Mouse (Mus musculus) heart, embryonic 12.5 days (tissue): ENCODE results near the gene Cspg5. TPM values are rescaled to one million over a fixed set of nuclear protein-coding genes. Genes with fewer than 3 reads are reported as not detected.
A peak's percentile ranks its signal among the peaks of the same experiment; 100 is the strongest.

Source experiments
- ATAC-seq: fragments of 200-750 bp; cut with Nextera tagmentation; 2 replicates; pipeline ENCODE4 v1.8.0; 2017; ENCODE audit warnings: moderate TSS enrichment, moderate library complexity; ENCODE audit not compliant: insufficient number of reproducible peaks, low FRiP score
- H3K27ac ChIP-seq: fragments of 300-500 bp; sonication (generic); 2 replicates; pipeline ENCODE4 v1.5.1; 2016; ENCODE audit warnings: mild to moderate bottlenecking, moderate library complexity; ENCODE audit not compliant: poor library complexity, severe bottlenecking
- H3K27me3 ChIP-seq: fragments of 300-500 bp; sonication (generic); replicated peaks from 2 replicates; pipeline ENCODE4 v1.6.1; 2016; ENCODE audit warnings: mild to moderate bottlenecking, moderate library complexity
- H3K36me3 ChIP-seq: fragments of 300-500 bp; sonication (generic); 2 replicates; pipeline ENCODE4 v1.6.1; 2016; ENCODE audit warnings: mild to moderate bottlenecking, moderate library complexity
- H3K4me1 ChIP-seq: fragments of 300-500 bp; sonication (generic); replicated peaks from 2 replicates; pipeline ENCODE4 v1.6.1; 2016; ENCODE audit warnings: mild to moderate bottlenecking
- H3K4me2 ChIP-seq: fragments of 300-500 bp; sonication (generic); 2 replicates; pipeline ENCODE4 v1.6.1; 2016; ENCODE audit warnings: mild to moderate bottlenecking, moderate library complexity
- H3K4me3 ChIP-seq: fragments of 300-500 bp; sonication (generic); 2 replicates; pipeline ENCODE4 v1.5.1; 2016; ENCODE audit warnings: mild to moderate bottlenecking
- H3K9ac ChIP-seq: fragments of 300-500 bp; sonication (generic); 2 replicates; pipeline ENCODE4 v1.6.1; 2016; ENCODE audit warnings: mild to moderate bottlenecking, moderate library complexity
- H3K9me3 ChIP-seq: fragments of 300-500 bp; sonication (generic); replicated peaks from 2 replicates; pipeline ENCODE4 v1.6.1; 2016; ENCODE audit warnings: mild to moderate bottlenecking, moderate library complexity
- WGBS: fragments of 180-500 bp; shearing (Covaris S2); methylation state at CpG from one replicate; pipeline ENCODE4 v1.1.7; 2016; 5-methylcytosine and 5-hydroxymethylcytosine counted together
- microRNA-seq: library from miRNA; unstranded; fragments of <30 nt; microRNA quantifications from one replicate; pipeline ENCODE4, GENCODE M21; 2017
- polyA plus RNA-seq: library from polyadenylated mRNA; unstranded; fragments of >200 nt; fragmentation: Nextera tagmentation; extraction: Ambion mirVana; gene quantifications from 2 replicates; pipeline ENCODE4 v1.2.1, GENCODE M21; 2016

Gene Cspg5
- polyA plus RNA-seq, 1 experiment from 2014 or later = 1.9 TPM

- no peak overlapping the region for H3K4me3 ChIP-seq
- H3K4me2 ChIP-seq = no peak overlapping the region
- H3K4me1 ChIP-seq = no peaks in the 10 kb centered on the region
- H3K36me3 ChIP-seq = no peaks in the 10 kb centered on the region
- ATAC-seq = no peak
- WGBS = 76% methylated on average over 7 of the region's 7 CpGs
- H3K9me3 ChIP-seq = no peaks in the 10 kb centered on the region
- H3K27ac ChIP-seq = no peak overlapping the region
- H3K9ac ChIP-seq = no peak overlapping the region
- H3K27me3 ChIP-seq = no peaks in the 10 kb centered on the region
These were observed 43.8 kb downstream of the Cspg5 start for GRCm38 (mm10) chr9:110287321-110287924.

- Histone ChIP-seq H3K27ac (no peak overlapping the region), H3K27me3 (no peaks in the 10 kb centered on the region), H3K4me2 (no peak overlapping the region), H3K36me3 (no peaks in the 10 kb centered on the region), H3K9me3 (no peaks in the 10 kb centered on the region), H3K4me3 (no peak overlapping the region), H3K4me1 (peaks cover 10% of the 10 kb centered on the region; the same call in 1 of the 2 replicates), H3K9ac (no peak overlapping the region)
- ATAC-seq = no peak
- WGBS = 56% methylated on average over 12 of the region's 12 CpGs
These were observed 49.7 kb downstream of the Cspg5 start for GRCm38 (mm10) chr9:110293254-110293718.

DNA sequence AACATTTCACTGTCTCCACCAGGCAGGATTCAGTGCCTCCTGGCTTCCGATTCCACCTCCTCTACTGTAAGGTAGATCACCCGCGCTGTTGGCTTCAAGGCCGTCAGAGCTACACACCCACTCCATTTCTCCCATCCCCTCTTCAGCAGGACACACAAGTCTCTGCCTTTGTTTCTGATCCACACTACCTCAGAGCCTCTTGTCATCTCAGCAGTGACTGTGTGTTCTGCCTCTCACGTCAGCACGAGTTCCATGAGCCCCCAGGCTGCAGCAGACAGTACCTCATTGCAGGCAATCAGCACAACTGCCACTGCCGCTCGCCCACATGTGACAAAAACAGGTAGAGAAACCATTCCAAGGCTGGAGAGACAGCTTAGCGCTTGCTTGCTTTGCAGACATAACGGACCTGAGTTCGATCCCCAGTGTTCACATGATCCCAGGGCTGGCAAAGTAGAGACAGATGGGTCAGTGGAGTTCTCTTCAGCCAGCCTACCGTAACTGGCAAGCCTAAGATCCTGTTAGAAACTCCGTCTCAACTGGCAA is 50.4 kb downstream of the Cspg5 start:
- no peaks in the 10 kb centered on the region for H3K36me3 ChIP-seq
- H3K9ac ChIP-seq = no peak overlapping the region
- no peaks in the 10 kb centered on the region for H3K9me3 ChIP-seq
- no peak overlapping the region for H3K27ac ChIP-seq
- WGBS = 77% methylated on average over 13 of the region's 13 CpGs
- no peak overlapping the region for H3K4me2 ChIP-seq
- no peak for ATAC-seq
- peaks cover 10% of the 10 kb centered on the region; the same call in 1 of the 2 replicates for H3K4me1 ChIP-seq
- H3K27me3 ChIP-seq = no peaks in the 10 kb centered on the region
- no peak overlapping the region for H3K4me3 ChIP-seq

DNA sequence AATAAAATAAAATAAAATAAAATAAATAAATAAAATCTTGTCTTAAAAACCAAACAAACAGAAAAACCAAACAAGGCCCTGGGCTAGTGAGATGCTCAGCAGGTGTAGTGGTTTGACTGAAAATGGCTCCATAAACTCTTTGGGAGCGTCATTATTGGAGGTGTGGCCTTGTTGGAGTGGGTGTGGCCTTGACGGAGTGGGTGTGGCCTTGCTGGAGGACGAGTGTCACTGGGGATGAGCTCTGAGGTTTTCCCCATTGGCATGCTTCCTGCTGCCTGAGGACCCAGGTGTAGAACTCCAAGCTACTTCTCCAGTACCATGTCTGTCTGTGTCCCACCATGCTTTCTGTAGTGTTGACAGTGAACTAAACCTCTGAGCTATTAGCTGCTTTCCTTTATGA is 51.2 kb downstream of the Cspg5 start:
- WGBS = 46% methylated on average over 3 of the region's 3 CpGs
- Histone ChIP-seq H3K36me3 (no peaks in the 10 kb centered on the region), H3K27ac (no peak overlapping the region), H3K9ac (no peak overlapping the region), H3K9me3 (no peaks in the 10 kb centered on the region), H3K27me3 (no peaks in the 10 kb centered on the region), H3K4me3 (no peak overlapping the region), H3K4me1 (peaks cover 10% of the 10 kb centered on the region; the same call in 1 of the 2 replicates), H3K4me2 (no peak overlapping the region)
- ATAC-seq = no peak

GRCm38 (mm10) chr9:110296867-110297627 is 53.5 kb downstream of the Cspg5 start:
- Histone ChIP-seq H3K4me2 (no peak overlapping the region), H3K4me3 (no peak overlapping the region), H3K36me3 (no peaks in the 10 kb centered on the region), H3K9ac (no peak overlapping the region), H3K27ac (no peak overlapping the region), H3K27me3 (no peaks in the 10 kb centered on the region), H3K9me3 (peaks cover 13% of the 10 kb centered on the region), H3K4me1 (peaks cover 10% of the 10 kb centered on the region; the same call in 1 of the 2 replicates)
- peak; percentile 29; the same call in 1 of the 2 replicates for ATAC-seq
- WGBS = 9% methylated on average over 5 of the region's 5 CpGs

DNA sequence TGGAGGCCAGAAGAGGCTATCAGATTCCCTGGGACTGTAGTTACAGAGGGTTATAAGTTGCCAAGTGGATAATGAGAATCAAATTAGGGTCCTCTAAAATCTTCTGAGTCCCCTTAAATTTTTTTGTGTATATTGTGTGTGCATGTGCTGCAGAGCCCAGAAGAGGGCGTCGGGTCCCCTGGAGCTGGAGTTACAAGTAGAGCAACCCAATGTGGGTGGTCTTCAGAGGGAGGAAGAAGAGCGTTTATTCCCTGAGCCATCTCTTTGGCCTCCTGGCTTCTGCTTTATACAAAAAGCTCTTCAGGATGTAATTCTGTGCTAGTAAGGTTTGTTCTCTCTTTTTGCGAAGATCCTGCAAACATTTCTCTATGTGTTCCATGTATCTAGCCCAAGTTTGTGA is 60.9 kb downstream of the Cspg5 start:
- WGBS = 10% methylated on average over 4 of the region's 4 CpGs
- no peak for ATAC-seq
- peak overlapping the region; percentile 76 for H3K4me2 ChIP-seq

DNA sequence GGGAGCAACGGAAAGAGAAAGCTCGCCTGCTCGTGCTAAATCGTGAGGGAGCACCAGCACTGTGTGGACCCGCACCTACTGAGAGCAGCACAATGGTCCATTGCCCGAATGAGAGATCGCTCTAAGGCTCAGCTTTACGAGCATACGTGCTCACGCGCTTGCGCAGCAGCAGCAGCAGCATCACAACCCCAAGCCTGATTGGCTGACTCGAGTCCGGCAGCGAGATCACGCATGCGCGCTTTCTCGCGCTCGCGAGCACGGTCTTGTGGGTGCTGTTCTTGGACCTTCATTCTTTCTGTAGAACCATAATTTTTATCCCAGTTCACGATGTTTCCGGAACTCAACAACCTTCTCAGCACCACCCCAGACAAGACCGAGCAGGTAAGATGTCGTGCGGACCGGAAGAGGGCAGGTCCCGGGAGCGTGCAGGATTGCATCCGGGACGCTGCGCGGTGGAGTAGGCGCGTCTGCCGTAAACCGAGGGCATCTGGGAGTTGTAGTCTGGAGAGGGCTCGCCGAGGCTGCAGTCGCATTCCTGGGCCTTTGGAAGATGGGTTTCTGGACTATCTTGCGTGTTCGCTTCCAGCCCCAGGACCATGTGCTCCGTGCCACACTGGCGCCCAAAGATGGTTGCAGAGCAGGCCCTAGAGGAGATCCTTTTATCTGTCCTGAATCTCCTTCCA is 61.5 kb downstream of the Cspg5 start, which contains the start of gene Elp6:
Gene Elp6, plus strand, starts transcription at position 205 of the 683 bp plus-strand sequence.
- Histone ChIP-seq H3K27me3 (no peaks in the 10 kb centered on the region), H3K27ac (peak within 1 kb of the TSS; percentile 90), H3K36me3 (peaks cover 5% of the 10 kb centered on the region), H3K4me1 (peaks cover 6% of the 10 kb centered on the region), H3K4me3 (peak within 1 kb of the TSS; percentile 61), H3K4me2 (peak within 1 kb of the TSS; percentile 76), H3K9ac (peak within 1 kb of the TSS; percentile 75), H3K9me3 (peaks cover 16% of the 10 kb centered on the region)
- WGBS = under 1% methylated on average over 46 of the region's 46 CpGs
- peak; percentile 97 for ATAC-seq

More for the DNA sequence above, 60.9 kb downstream of the Cspg5 start:
- peaks cover 6% of the 10 kb centered on the region for H3K4me1 ChIP-seq
- peaks cover 16% of the 10 kb centered on the region for H3K9me3 ChIP-seq
- peak overlapping the region; percentile 61 for H3K4me3 ChIP-seq
- no peaks in the 10 kb centered on the region for H3K36me3 ChIP-seq
- peak overlapping the region; percentile 90 for H3K27ac ChIP-seq
- no peaks in the 10 kb centered on the region for H3K27me3 ChIP-seq
- H3K9ac ChIP-seq = peak overlapping the region; percentile 75

GRCm38 (mm10) chr9:110306371-110306770 is 62.8 kb downstream of the Cspg5 start:
- no peak overlapping the region for H3K27ac ChIP-seq
- H3K27me3 ChIP-seq = no peaks in the 10 kb centered on the region
- no peak overlapping the region for H3K9ac ChIP-seq
- ATAC-seq = no peak
- 83% methylated on average over 5 of the region's 5 CpGs for WGBS
- H3K4me3 ChIP-seq = no peak overlapping the region
- peaks cover 6% of the 10 kb centered on the region for H3K4me1 ChIP-seq
- H3K9me3 ChIP-seq = peaks cover 9% of the 10 kb centered on the region
- 0 out of 2 replicates have a peak overlapping the region, but pooled peaks have one; percentile 76 for H3K4me2 ChIP-seq
- H3K36me3 ChIP-seq = peaks cover 15% of the 10 kb centered on the region

Small RNA genes lying within 50 kb of the gene (microRNA-seq; reads per million reads assigned to microRNA genes)
- gene Mir6236 = 130 reads per million, percentile 56 among the genes with 10 or more reads in this experiment

Other genes with a start within 250 kb of the Cspg5 start
- gene Smarcc1, start 126.1 kb upstream of the Cspg5 start, polyA plus RNA-seq = 111 and 118 TPM in 2 replicates
- gene Dhx30, start 126.0 kb upstream of the Cspg5 start, polyA plus RNA-seq = 114 and 120 TPM in 2 replicates
- 13.8 and 15.3 TPM in 2 replicates for gene Elp6, start 61.4 kb downstream of the Cspg5 start, polyA plus RNA-seq
- gene Scap, start 89.5 kb downstream of the Cspg5 start, polyA plus RNA-seq = 22.2 and 23.9 TPM in 2 replicates
- 13.6 and 14.0 TPM in 2 replicates for gene Ptpn23, start 164.4 kb downstream of the Cspg5 start, polyA plus RNA-seq
- 0.26 and 0.65 TPM in 2 replicates for gene Ngp, start 176.0 kb downstream of the Cspg5 start, polyA plus RNA-seq
- 9.8 and 10.2 TPM in 2 replicates for gene Klhl18, start 232.9 kb downstream of the Cspg5 start, polyA plus RNA-seq
- gene Kif9, start 233.2 kb downstream of the Cspg5 start, polyA plus RNA-seq = 0.74 and 0.86 TPM in 2 replicates